Mouse (Mus musculus) neural tube, embryonic 11.5 days (tissue): ENCODE measurements at regions not wholly inside any gene's neighbourhood (a gene's known extent, or its start where the extent isn't known, plus 50 kb on each side); places are given as distances from the start of the nearest gene placed in this dataset.

Experiments
- ATAC-seq: fragments of 200-750 bp; cut with Nextera tagmentation; 2 replicates; pipeline ENCODE4 v1.8.0; 2017; ENCODE audit warnings: moderate number of reproducible peaks, mild to moderate bottlenecking, moderate TSS enrichment, moderate library complexity; ENCODE audit not compliant: insufficient read depth, low FRiP score, low TSS enrichment
- DNase-seq: peaks from one replicate; pipeline ENCODE4 v3.0.0-alpha.2; 2015; ENCODE audit warnings: low spot score
- H3K27ac ChIP-seq: fragments of 300-500 bp; sonication (generic); 2 replicates; pipeline ENCODE4 v1.5.1; 2014; ENCODE audit warnings: low read depth, mild to moderate bottlenecking, low read length
- H3K27me3 ChIP-seq: fragments of 300-500 bp; sonication (generic); 2 replicates; pipeline ENCODE4 v1.6.1; 2014; ENCODE audit warnings: mild to moderate bottlenecking, low read length, mixed read lengths; ENCODE audit not compliant: control insufficient read depth, insufficient read depth
- H3K36me3 ChIP-seq: fragments of 300-500 bp; sonication (generic); 2 replicates; pipeline ENCODE4 v1.6.1; 2014; ENCODE audit warnings: mild to moderate bottlenecking, low read length, moderate library complexity, mixed read lengths; ENCODE audit not compliant: control insufficient read depth, insufficient read depth
- H3K4me1 ChIP-seq: fragments of 300-500 bp; sonication (generic); 2 replicates; pipeline ENCODE4 v1.6.1; 2014; ENCODE audit warnings: low read length, mixed read lengths; ENCODE audit not compliant: control insufficient read depth, insufficient read depth
- H3K4me2 ChIP-seq: fragments of 300-500 bp; sonication (generic); 2 replicates; pipeline ENCODE4 v1.6.1; 2014; ENCODE audit warnings: low read depth, mild to moderate bottlenecking, moderate library complexity
- H3K4me3 ChIP-seq: fragments of 300-500 bp; sonication (generic); 2 replicates; pipeline ENCODE4 v1.5.1; 2014; ENCODE audit warnings: low read depth, low read length
- H3K9ac ChIP-seq: fragments of 300-500 bp; sonication (generic); 2 replicates; pipeline ENCODE4 v1.6.1; 2014; ENCODE audit warnings: mild to moderate bottlenecking, low read length
- H3K9me3 ChIP-seq: fragments of 300-500 bp; sonication (generic); 2 replicates; pipeline ENCODE4 v1.6.1; 2016; ENCODE audit warnings: low read length; ENCODE audit not compliant: control insufficient read depth
- WGBS: fragments of 180-500 bp; shearing (Covaris S2); extraction: QIAGEN DNeasy Blood & Tissue Kit; methylation state at CpG from one replicate; pipeline ENCODE4 v1.1.7; 2014; 5-methylcytosine and 5-hydroxymethylcytosine counted together

DNA sequence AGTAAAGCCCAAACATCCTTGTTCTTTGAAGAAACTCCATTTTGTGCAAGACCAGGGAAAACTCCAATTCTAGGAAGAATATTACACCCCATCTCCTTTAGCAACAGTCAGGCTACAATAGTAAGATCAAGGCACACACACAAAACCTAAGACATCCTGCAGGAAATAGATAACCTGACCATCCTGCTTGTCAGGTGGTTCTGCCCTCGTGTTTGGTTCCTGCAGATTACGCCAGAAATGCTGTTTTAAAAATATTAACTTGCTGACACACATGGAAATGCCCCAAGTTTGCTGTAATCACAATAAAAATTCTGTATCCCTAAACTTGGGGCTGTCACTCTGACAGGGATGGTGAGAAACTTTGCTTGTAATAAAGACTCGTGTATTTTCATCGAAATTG lies 251.6 kb downstream of the Kcnj3 start:
- Histone ChIP-seq H3K9ac (no peak overlapping the region), H3K4me1 (no peaks in the 10 kb centered on the region), H3K27ac (no peak overlapping the region), H3K36me3 (no peaks in the 10 kb centered on the region), H3K9me3 (no peaks in the 10 kb centered on the region), H3K27me3 (no peaks in the 10 kb centered on the region), H3K4me2 (no peak overlapping the region), H3K4me3 (no peak overlapping the region)
- no peak for ATAC-seq
- DNase-seq, result no peak
- 85% methylated on average over 4 of the region's 4 CpGs for WGBS

DNA sequence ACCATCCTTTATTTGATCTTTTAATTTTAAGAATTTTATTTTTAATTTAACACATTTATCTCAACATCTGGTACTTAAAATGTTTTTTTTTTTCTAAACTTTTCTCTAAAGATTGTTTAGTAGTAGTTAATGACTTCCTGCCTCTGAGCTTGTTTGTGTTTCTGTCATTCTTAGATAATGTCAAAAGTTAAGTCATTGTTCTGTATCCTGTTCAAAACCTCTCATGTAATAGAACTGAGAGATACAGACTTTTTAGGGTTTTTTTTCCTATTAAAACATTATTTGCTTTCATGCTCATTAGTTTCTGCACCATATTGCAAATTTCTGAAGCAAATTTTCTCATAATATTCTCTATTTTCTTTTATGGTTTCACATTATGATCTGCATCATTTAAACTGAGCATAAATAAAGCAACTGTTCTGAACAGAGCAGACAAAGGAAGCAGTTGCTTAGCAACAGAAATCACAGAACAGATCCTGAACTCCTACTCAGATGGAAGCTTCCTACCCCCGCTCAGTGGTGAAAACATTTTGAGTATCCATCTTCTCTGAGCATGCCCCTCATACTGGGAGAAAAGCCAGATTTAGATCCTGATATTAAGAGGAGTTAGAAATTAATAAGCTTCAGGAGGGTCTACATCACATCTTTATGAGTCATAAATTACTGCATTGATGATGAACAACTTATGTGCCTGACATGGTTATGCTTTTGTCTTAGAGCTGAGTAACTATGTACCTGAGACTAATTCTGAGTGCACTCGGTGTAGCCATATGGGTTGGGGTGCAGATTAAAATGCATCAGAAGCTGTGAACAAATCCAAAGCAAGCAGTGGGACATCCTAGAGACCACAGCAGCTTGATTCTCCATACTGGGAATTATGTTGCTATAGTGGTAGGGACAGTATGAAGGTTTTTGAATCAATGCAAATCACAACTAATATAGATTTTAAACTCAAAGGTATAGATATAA lies 257.4 kb downstream of the Kcnj3 start:
- H3K9ac ChIP-seq, result no peak overlapping the region
- H3K4me2 ChIP-seq, result no peak overlapping the region
- H3K4me3 ChIP-seq, result no peak overlapping the region
- no peaks in the 10 kb centered on the region for H3K4me1 ChIP-seq
- no peak overlapping the region for H3K27ac ChIP-seq
- peak; percentile 9 for DNase-seq
- H3K36me3 ChIP-seq, result no peaks in the 10 kb centered on the region
- H3K9me3 ChIP-seq, result no peaks in the 10 kb centered on the region
- H3K27me3 ChIP-seq, result no peaks in the 10 kb centered on the region
- ATAC-seq, result 0 out of 2 replicates have a peak, but pooled peaks have one; percentile 53
- WGBS, result 63% methylated on average over 2 of the region's 2 CpGs

DNA sequence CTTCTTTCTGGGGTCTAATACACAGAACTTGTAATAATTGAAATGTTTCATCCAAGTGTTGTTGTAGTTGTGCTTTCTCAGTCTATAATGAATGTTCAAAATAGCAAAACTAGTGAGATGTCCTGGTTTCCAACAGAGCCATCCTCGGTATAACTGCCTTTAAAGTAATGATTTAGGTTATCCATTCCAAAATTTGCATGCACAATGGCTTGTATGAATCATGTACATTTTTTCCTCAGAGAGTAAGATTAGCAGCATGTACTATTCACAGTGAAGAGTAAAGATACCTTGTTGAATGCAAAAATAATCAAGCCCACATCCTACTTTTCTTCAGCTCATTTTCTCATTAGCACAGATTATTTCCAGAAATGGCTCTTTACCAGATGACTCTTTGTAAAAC lies 263.9 kb downstream of the Kcnj3 start:
- H3K36me3 ChIP-seq, result no peaks in the 10 kb centered on the region
- H3K4me3 ChIP-seq, result no peak overlapping the region
- no peak overlapping the region for H3K4me2 ChIP-seq
- 91% methylated on average over 1 of the region's 1 CpGs for WGBS
- H3K27ac ChIP-seq, result no peak overlapping the region
- no peak for DNase-seq
- no peaks in the 10 kb centered on the region for H3K9me3 ChIP-seq
- H3K9ac ChIP-seq, result no peak overlapping the region
- no peaks in the 10 kb centered on the region for H3K27me3 ChIP-seq
- no peaks in the 10 kb centered on the region for H3K4me1 ChIP-seq
- no peak for ATAC-seq
